Mouse (Mus musculus) heart, adult 2 months (tissue): ENCODE measurements around the gene Med8.

Source experiments
- CTCF ChIP-seq: fragments of 200-600 bp; IDR thresholded peaks from 2 replicates; pipeline ENCODE4 v1.8.1; 2022; ENCODE audit warnings: antibody characterized with exemption, mild to moderate bottlenecking, moderate library complexity
- EP300 ChIP-seq: fragments of 200-500 bp; IDR thresholded peaks from 2 replicates; pipeline ENCODE4 v1.6.1; 2011; ENCODE audit warnings: low read depth, low read length, control low read depth; ENCODE audit not compliant: insufficient read depth
- POLR2A ChIP-seq: fragments of 200-500 bp; IDR thresholded peaks from 2 replicates; pipeline ENCODE4 v1.6.1; 2011; ENCODE audit warnings: mild to moderate bottlenecking, low read depth, low read length, control low read depth; ENCODE audit not compliant: insufficient read depth

DNA sequence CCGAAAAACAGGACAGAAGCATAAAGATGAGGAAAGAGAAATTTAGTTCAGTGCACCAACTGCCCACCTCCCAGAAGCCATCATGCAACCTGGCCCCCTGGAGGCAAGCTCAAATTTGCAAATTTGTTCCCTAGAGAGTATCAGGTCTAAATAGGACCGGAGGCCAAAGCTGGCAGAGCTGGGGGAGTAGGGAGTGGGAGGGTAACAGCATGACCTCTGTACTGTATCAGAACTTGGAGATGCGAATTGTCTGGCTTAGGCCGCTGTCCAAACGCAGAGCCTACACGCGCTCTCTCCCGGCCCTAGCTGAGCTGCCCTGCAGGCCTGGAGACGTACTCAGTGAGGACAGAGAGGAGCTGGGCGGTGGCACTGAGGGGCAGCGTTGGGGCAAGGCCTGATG is 19.0 kb upstream of the Med8 start:
- no peak for TF ChIP-seq EP300
- no peak for TF ChIP-seq POLR2A
- TF ChIP-seq CTCF, result no peak
